Mouse (Mus musculus) MEL (cell line): ENCODE data around the gene Podnl1. TPM values are rescaled to one million over a fixed set of nuclear protein-coding genes. Genes with fewer than 3 reads are reported as not detected.

ENCODE experiments used
- DNase-seq: peaks from one replicate; pipeline ENCODE4 v3.0.0; 2011; ENCODE audit warnings: low read depth, low spot score
- H3K27ac ChIP-seq: 2 replicates; pipeline ENCODE4 v1.5.1; 2012; ENCODE audit warnings: low read depth, mild to moderate bottlenecking, control low read depth, low read length, moderate library complexity; ENCODE audit not compliant: control insufficient read depth
- H3K27me3 ChIP-seq, 2 experiments: fragments of 150-350 bp in 1 of 2; sonication (generic) in 1 of 2; 2 replicates each; pipeline ENCODE4 v1.6.1; 2012; ENCODE audit warnings: low read length in 2 of 2, mild to moderate bottlenecking in 2 of 2, improper control_type of control experiment in 1 of 2, moderate library complexity in 1 of 2; ENCODE audit not compliant: insufficient read depth in 2 of 2, control insufficient read depth in 1 of 2
- H3K36me3 ChIP-seq, 2 experiments: 2 replicates each; pipeline ENCODE4 v1.6.1; 2012 to 2014; ENCODE audit warnings: low read length in 2 of 2, improper control_type of control experiment in 1 of 2, inconsistent platforms in 1 of 2, mild to moderate bottlenecking in 1 of 2; ENCODE audit not compliant: insufficient read depth in 2 of 2, control insufficient read depth in 1 of 2
- H3K4me1 ChIP-seq, 2 experiments: fragments of 150-350 bp in 1 of 2; sonication (generic) in 1 of 2; 2 replicates each; pipeline ENCODE4 v1.6.1; 2012; ENCODE audit warnings: low read length in 2 of 2, improper control_type of control experiment in 1 of 2, mild to moderate bottlenecking in 1 of 2; ENCODE audit not compliant: insufficient read depth in 2 of 2, control insufficient read depth in 1 of 2
- H3K4me3 ChIP-seq, 2 experiments: fragments of 150-350 bp in 1 of 2; sonication (generic) in 1 of 2; 2 replicates each; pipeline ENCODE4 v1.5.1; 2012; ENCODE audit warnings: low read depth in 2 of 2, low read length in 2 of 2, mild to moderate bottlenecking in 2 of 2, moderate library complexity in 2 of 2, control low read depth in 1 of 2, improper control_type of control experiment in 1 of 2; ENCODE audit not compliant: control insufficient read depth in 1 of 2, insufficient read depth in 1 of 2
- H3K79me2 ChIP-seq: 2 replicates; pipeline ENCODE4 v1.6.1; 2012; ENCODE audit warnings: mild to moderate bottlenecking, low read length, moderate library complexity; ENCODE audit not compliant: control insufficient read depth, poor library complexity, insufficient read depth
- H3K9ac ChIP-seq: 2 replicates; pipeline ENCODE4 v1.6.1; 2012; ENCODE audit warnings: low read depth, mild to moderate bottlenecking, control low read depth, low read length, moderate library complexity; ENCODE audit not compliant: control insufficient read depth, poor library complexity, severe bottlenecking
- H3K9me3 ChIP-seq: fragments of 150-350 bp; sonication (generic); replicated peaks from 2 replicates; pipeline ENCODE4 v1.6.1; 2012; ENCODE audit warnings: mild to moderate bottlenecking, low read length, improper control_type of control experiment, moderate library complexity; ENCODE audit not compliant: insufficient read depth
- BHLHE40 ChIP-seq: IDR thresholded peaks from 2 replicates; pipeline ENCODE4 v1.6.1; 2012; ENCODE audit warnings: low read depth, mild to moderate bottlenecking, inconsistent platforms, low read length, improper control_type of control experiment, borderline replicate concordance
- CHD2 ChIP-seq: IDR thresholded peaks from 2 replicates; pipeline ENCODE4 v1.6.1; 2011; ENCODE audit warnings: low read length, improper control_type of control experiment
- CTCF ChIP-seq, 3 experiments: IDR thresholded peaks in 2 of 3; conservative IDR thresholded peaks in 1 of 3; 2 replicates each; pipeline ENCODE4 v1.5.1; 2011 to 2012; ENCODE audit warnings: low read length in 3 of 3, low read depth in 2 of 3, mild to moderate bottlenecking in 2 of 3, improper control_type of control experiment in 1 of 3, inconsistent platforms in 1 of 3, mixed read lengths in 1 of 3, moderate library complexity in 1 of 3; ENCODE audit not compliant: control insufficient read depth in 1 of 3, insufficient read depth in 1 of 3, poor library complexity in 1 of 3, severe bottlenecking in 1 of 3
- EP300 ChIP-seq, 2 experiments: IDR thresholded peaks; 2 replicates each; pipeline ENCODE4 v1.6.1; 2011; ENCODE audit warnings: improper control_type of control experiment in 2 of 2, low read length in 2 of 2, low read depth in 1 of 2, mild to moderate bottlenecking in 1 of 2
- GATA1 ChIP-seq: IDR thresholded peaks from 2 replicates; pipeline ENCODE4 v1.6.1; 2011; ENCODE audit warnings: low read depth, low read length, improper control_type of control experiment
- KAT2A ChIP-seq: conservative IDR thresholded peaks from 2 replicates; pipeline ENCODE4 v1.6.1; 2012; ENCODE audit warnings: low read depth, low read length, improper control_type of control experiment, inconsistent platforms
- MAFK ChIP-seq: IDR thresholded peaks from 2 replicates; pipeline ENCODE4 v1.6.1; 2011; ENCODE audit warnings: low read depth, mild to moderate bottlenecking, low read length, improper control_type of control experiment, borderline replicate concordance
- MAX ChIP-seq: IDR thresholded peaks from 2 replicates; pipeline ENCODE4 v1.6.1; 2011; ENCODE audit warnings: low read length, improper control_type of control experiment
- MEF2A ChIP-seq: IDR thresholded peaks from 2 replicates; pipeline ENCODE4 v1.6.1; 2014; ENCODE audit warnings: low read depth, mild to moderate bottlenecking, inconsistent platforms, low read length, improper control_type of control experiment; ENCODE audit not compliant: poor library complexity, insufficient replicate concordance, severe bottlenecking; ENCODE audit errors: extremely low read depth
- MYB ChIP-seq: IDR thresholded peaks from 2 replicates; pipeline ENCODE4 v1.6.1; 2011; ENCODE audit warnings: mild to moderate bottlenecking, low read depth, low read length, improper control_type of control experiment
- MYC ChIP-seq: IDR thresholded peaks from 2 replicates; pipeline ENCODE4 v1.6.1; 2011; ENCODE audit warnings: low read depth, mild to moderate bottlenecking, low read length, improper control_type of control experiment, moderate library complexity
- NELFE ChIP-seq: IDR thresholded peaks from 2 replicates; pipeline ENCODE4 v1.6.1; 2011; ENCODE audit warnings: low read depth, low read length, improper control_type of control experiment
- POLR2AphosphoS5 ChIP-seq: IDR thresholded peaks from 2 replicates; pipeline ENCODE4 v1.6.1; 2012; ENCODE audit warnings: low read depth, borderline replicate concordance, mild to moderate bottlenecking, inconsistent platforms, low read length, moderate library complexity, mixed read lengths
- RAD21 ChIP-seq: IDR thresholded peaks from 2 replicates; pipeline ENCODE4 v1.6.1; 2011; ENCODE audit warnings: mild to moderate bottlenecking, low read depth, low read length, improper control_type of control experiment
- SMC3 ChIP-seq: IDR thresholded peaks from 2 replicates; pipeline ENCODE4 v1.6.1; 2011; ENCODE audit warnings: low read depth, low read length, improper control_type of control experiment
- UBTF ChIP-seq: IDR thresholded peaks from 2 replicates; pipeline ENCODE4 v1.6.1; 2012; ENCODE audit warnings: low read depth, mild to moderate bottlenecking, inconsistent platforms, low read length, improper control_type of control experiment, moderate library complexity, borderline replicate concordance; ENCODE audit not compliant: insufficient read depth
- USF1 ChIP-seq: IDR thresholded peaks from 2 replicates; pipeline ENCODE4 v1.6.1; 2014; ENCODE audit warnings: low read depth, mild to moderate bottlenecking, inconsistent platforms, low read length, improper control_type of control experiment, moderate library complexity
- polyA plus RNA-seq, 2 experiments: library from polyadenylated mRNA; stranded (reverse) in 1 of 2; unstranded in 1 of 2; fragments of >175 nt in 1 of 2; fragments of >200 nt in 1 of 2; gene quantifications; 2 replicates each; pipeline versions ENCODE4 v1.2.1 to v1.2.4; 2012; ENCODE audit warnings: low replicate concordance in 2 of 2, low read depth in 1 of 2; ENCODE audit not compliant: insufficient read length in 2 of 2, insufficient read depth in 1 of 2, missing spikeins in 1 of 2
- total RNA-seq: library from RNA; depleted of rRNA; stranded (reverse); fragments of 300-350 nt; gene quantifications from 2 replicates; pipeline ENCODE4 v1.2.3, GENCODE M21; 2012

Gene Podnl1
- total and polyA plus RNA-seq, 3 experiments, result 0.04 to 0.08 TPM; not detected in 1

GRCm38 (mm10) chr8:84173861-84174260 is 48.1 kb downstream of the Podnl1 start:
- no peaks in the 10 kb centered on the region for H3K79me2 ChIP-seq
- no peaks in the 10 kb centered on the region; a peak in 1 of 4 replicates for H3K36me3 ChIP-seq
- no peaks in the 10 kb centered on the region for H3K9me3 ChIP-seq
- no peak for DNase-seq
- H3K4me1 ChIP-seq, result no peaks in the 10 kb centered on the region
- TF ChIP-seq CTCF (IDR thresholded peaks at IDR 0.05 in 2 of 3, conservative IDR thresholded peaks at IDR 0.05 in 1 of 3; ENCODE audit: control insufficient read depth in 1 of 3, insufficient read depth in 1 of 3, low read depth in 2 of 3, low read length in 3 of 3, poor library complexity in 1 of 3, severe bottlenecking in 1 of 3) (peak in 2 of 3 experiments; percentile 45 to 56; a peak in 5 of 6 replicates), MAFK (no peak), RAD21 (peak; percentile 23), SMC3 (peak; percentile 56)
- H3K4me3 ChIP-seq, result no peak overlapping the region
- no peak overlapping the region for H3K9ac ChIP-seq
- no peak overlapping the region for H3K27ac ChIP-seq
- H3K27me3 ChIP-seq, result no peaks in the 10 kb centered on the region

- H3K9me3 ChIP-seq, result no peaks in the 10 kb centered on the region
- no peak overlapping the region for H3K4me3 ChIP-seq
- H3K27ac ChIP-seq, result no peak overlapping the region
- no peak overlapping the region for H3K9ac ChIP-seq
- no peak for DNase-seq
- no peaks in the 10 kb centered on the region for H3K4me1 ChIP-seq
- H3K36me3 ChIP-seq, result no peaks in the 10 kb centered on the region; a peak in 1 of 4 replicates
- TF ChIP-seq USF1, result no peak
- TF ChIP-seq KAT2A, result no peak
- TF ChIP-seq BHLHE40, result no peak
- TF ChIP-seq MAX, result no peak
- no peak for TF ChIP-seq POLR2AphosphoS5
- TF ChIP-seq MYB, result no peak
- no peak for TF ChIP-seq MAFK
- no peak for TF ChIP-seq MEF2A
- TF ChIP-seq NELFE, result no peak
- no peak for TF ChIP-seq GATA1
- no peak for TF ChIP-seq EP300 (IDR thresholded peaks at IDR 0.05; ENCODE audit: low read depth in 1 of 2, low read length in 2 of 2)
- no peak for TF ChIP-seq UBTF
- TF ChIP-seq CHD2, result no peak
- no peak for TF ChIP-seq MYC
- TF ChIP-seq CTCF (IDR thresholded peaks at IDR 0.05 in 2 of 3, conservative IDR thresholded peaks at IDR 0.05 in 1 of 3; ENCODE audit: control insufficient read depth in 1 of 3, insufficient read depth in 1 of 3, low read depth in 2 of 3, low read length in 3 of 3, poor library complexity in 1 of 3, severe bottlenecking in 1 of 3), result no peak
- H3K79me2 ChIP-seq, result no peaks in the 10 kb centered on the region
- no peaks in the 10 kb centered on the region for H3K27me3 ChIP-seq
Observed at GRCm38 (mm10) chr8:84176560-84176959, 50.8 kb downstream of the Podnl1 start.
